Mouse (Mus musculus): ENCODE results near the gene Dact2. TPM values are rescaled to one million over a fixed set of nuclear protein-coding genes. Genes with fewer than 3 reads are reported as not detected.

The Dact2 gene
- polyA plus RNA-seq, 1 experiment from 2014 or later, result 1.8 TPM

- no peaks in the 10 kb centered on the region for H3K4me1 ChIP-seq (ENCODE audit: control insufficient read depth, insufficient read depth, low read length)
- H3K36me3 ChIP-seq (ENCODE audit: control insufficient read depth, insufficient read depth, low read length), result no peaks in the 10 kb centered on the region
- no peak overlapping the region for H3K4me2 ChIP-seq
- H3K9ac ChIP-seq (ENCODE audit: low read depth, low read length), result no peak overlapping the region
- H3K27me3 ChIP-seq (ENCODE audit: control insufficient read depth, insufficient read depth, low read length), result peaks cover 14% of the 10 kb centered on the region; the same call in 1 of the 2 replicates
- no peaks in the 10 kb centered on the region for H3K9me3 ChIP-seq (replicated peaks; ENCODE audit: control insufficient read depth, low read length)
- H3K4me3 ChIP-seq (ENCODE audit: low read depth, low read length), result no peak overlapping the region
- no peak overlapping the region for H3K27ac ChIP-seq (ENCODE audit: low read depth, low read length)
- no peak for ATAC-seq (replicated peaks; ENCODE audit: insufficient number of reproducible peaks, low FRiP score, low TSS enrichment)
These were observed 17.0 kb downstream of the Dact2 start for GRCm38 (mm10) chr17:14187096-14187495.

GRCm38 (mm10) chr17:14186176-14186575, 17.9 kb downstream of the Dact2 start:
- WGBS (ENCODE audit: insufficient replicate concordance), result 81% methylated on average over 3 of the region's 3 CpGs
- H3K4me1 ChIP-seq (ENCODE audit: control insufficient read depth, insufficient read depth, low read length), result no peaks in the 10 kb centered on the region

GRCm38 (mm10) chr17:14184192-14184814, 19.8 kb downstream of the Dact2 start:
- H3K27ac ChIP-seq (ENCODE audit: low read depth, low read length), result no peak overlapping the region
- H3K27me3 ChIP-seq (ENCODE audit: control insufficient read depth, insufficient read depth, low read length), result peaks cover 17% of the 10 kb centered on the region; the same call in 1 of the 2 replicates
- no peaks in the 10 kb centered on the region for H3K36me3 ChIP-seq (ENCODE audit: control insufficient read depth, insufficient read depth, low read length)
- no peaks in the 10 kb centered on the region for H3K9me3 ChIP-seq (replicated peaks; ENCODE audit: control insufficient read depth, low read length)
- no peak overlapping the region for H3K4me2 ChIP-seq
- H3K9ac ChIP-seq (ENCODE audit: low read depth, low read length), result no peak overlapping the region
- no peaks in the 10 kb centered on the region for H3K4me1 ChIP-seq (ENCODE audit: control insufficient read depth, insufficient read depth, low read length)
- no peak overlapping the region for H3K4me3 ChIP-seq (ENCODE audit: low read depth, low read length)
- ATAC-seq (replicated peaks; ENCODE audit: insufficient number of reproducible peaks, low FRiP score, low TSS enrichment), result no peak
- WGBS (ENCODE audit: insufficient replicate concordance), result 83% methylated on average over 4 of the region's 4 CpGs

More at GRCm38 (mm10) chr17:14186176-14186575, 17.9 kb downstream of the Dact2 start:
- ATAC-seq (replicated peaks; ENCODE audit: insufficient number of reproducible peaks, low FRiP score, low TSS enrichment), result no peak
- Histone ChIP-seq H3K4me2 (no peak overlapping the region), H3K9ac (ENCODE audit: low read depth, low read length) (no peak overlapping the region), H3K9me3 (replicated peaks; ENCODE audit: control insufficient read depth, low read length) (no peaks in the 10 kb centered on the region), H3K4me3 (ENCODE audit: low read depth, low read length) (no peak overlapping the region), H3K27ac (ENCODE audit: low read depth, low read length) (no peak overlapping the region), H3K36me3 (ENCODE audit: control insufficient read depth, insufficient read depth, low read length) (no peaks in the 10 kb centered on the region), H3K27me3 (ENCODE audit: control insufficient read depth, insufficient read depth, low read length) (peaks cover 14% of the 10 kb centered on the region; the same call in 1 of the 2 replicates)

GRCm38 (mm10) chr17:14183717-14184116, 20.4 kb downstream of the Dact2 start:
- Histone ChIP-seq H3K4me3 (ENCODE audit: low read depth, low read length) (no peak overlapping the region), H3K4me1 (ENCODE audit: control insufficient read depth, insufficient read depth, low read length) (peaks cover 4% of the 10 kb centered on the region), H3K4me2 (no peak overlapping the region), H3K27me3 (ENCODE audit: control insufficient read depth, insufficient read depth, low read length) (peaks cover 22% of the 10 kb centered on the region; the same call in 1 of the 2 replicates), H3K36me3 (ENCODE audit: control insufficient read depth, insufficient read depth, low read length) (no peaks in the 10 kb centered on the region), H3K27ac (ENCODE audit: low read depth, low read length) (no peak overlapping the region), H3K9ac (ENCODE audit: low read depth, low read length) (no peak overlapping the region), H3K9me3 (replicated peaks; ENCODE audit: control insufficient read depth, low read length) (no peaks in the 10 kb centered on the region)
- 86% methylated on average over 4 of the region's 4 CpGs for WGBS (ENCODE audit: insufficient replicate concordance)
- ATAC-seq (replicated peaks; ENCODE audit: insufficient number of reproducible peaks, low FRiP score, low TSS enrichment), result no peak

- H3K4me2 ChIP-seq, result no peak overlapping the region
- 76% methylated on average over 3 of the region's 3 CpGs for WGBS (ENCODE audit: insufficient replicate concordance)
- ATAC-seq (replicated peaks; ENCODE audit: insufficient number of reproducible peaks, low FRiP score, low TSS enrichment), result no peak
- H3K9ac ChIP-seq (ENCODE audit: low read depth, low read length), result no peak overlapping the region
- no peaks in the 10 kb centered on the region for H3K9me3 ChIP-seq (replicated peaks; ENCODE audit: control insufficient read depth, low read length)
- no peak overlapping the region for H3K4me3 ChIP-seq (ENCODE audit: low read depth, low read length)
- H3K4me1 ChIP-seq (ENCODE audit: control insufficient read depth, insufficient read depth, low read length), result peaks cover 5% of the 10 kb centered on the region
- no peak overlapping the region for H3K27ac ChIP-seq (ENCODE audit: low read depth, low read length)
- H3K27me3 ChIP-seq (ENCODE audit: control insufficient read depth, insufficient read depth, low read length), result peaks cover 20% of the 10 kb centered on the region; the same call in 1 of the 2 replicates
- H3K36me3 ChIP-seq (ENCODE audit: control insufficient read depth, insufficient read depth, low read length), result no peaks in the 10 kb centered on the region
These were observed 21.2 kb downstream of the Dact2 start for GRCm38 (mm10) chr17:14182860-14183259.

- ATAC-seq (replicated peaks; ENCODE audit: insufficient number of reproducible peaks, low FRiP score, low TSS enrichment), result no peak
- no peak overlapping the region for H3K4me3 ChIP-seq (ENCODE audit: low read depth, low read length)
- WGBS (ENCODE audit: insufficient replicate concordance), result 29% methylated on average over 4 of the region's 4 CpGs
- no peak overlapping the region for H3K4me2 ChIP-seq
- peaks cover 13% of the 10 kb centered on the region for H3K4me1 ChIP-seq (ENCODE audit: control insufficient read depth, insufficient read depth, low read length)
- peaks cover 29% of the 10 kb centered on the region for H3K27me3 ChIP-seq (ENCODE audit: control insufficient read depth, insufficient read depth, low read length)
- no peak overlapping the region for H3K9ac ChIP-seq (ENCODE audit: low read depth, low read length)
- H3K36me3 ChIP-seq (ENCODE audit: control insufficient read depth, insufficient read depth, low read length), result no peaks in the 10 kb centered on the region
- H3K9me3 ChIP-seq (replicated peaks; ENCODE audit: control insufficient read depth, low read length), result no peaks in the 10 kb centered on the region
- no peak overlapping the region for H3K27ac ChIP-seq (ENCODE audit: low read depth, low read length)
These were observed 25.2 kb downstream of the Dact2 start for GRCm38 (mm10) chr17:14178911-14179310.

GRCm38 (mm10) chr17:14178475-14178874, 25.6 kb downstream of the Dact2 start:
- H3K4me2 ChIP-seq, result no peak overlapping the region
- 50% methylated on average over 4 of the region's 4 CpGs for WGBS (ENCODE audit: insufficient replicate concordance)
- peaks cover 18% of the 10 kb centered on the region for H3K4me1 ChIP-seq (ENCODE audit: control insufficient read depth, insufficient read depth, low read length)
- no peak overlapping the region for H3K27ac ChIP-seq (ENCODE audit: low read depth, low read length)
- no peak overlapping the region for H3K9ac ChIP-seq (ENCODE audit: low read depth, low read length)
- no peaks in the 10 kb centered on the region for H3K9me3 ChIP-seq (replicated peaks; ENCODE audit: control insufficient read depth, low read length)
- no peak overlapping the region for H3K4me3 ChIP-seq (ENCODE audit: low read depth, low read length)
- ATAC-seq (replicated peaks; ENCODE audit: insufficient number of reproducible peaks, low FRiP score, low TSS enrichment), result no peak
- H3K27me3 ChIP-seq (ENCODE audit: control insufficient read depth, insufficient read depth, low read length), result peaks cover 29% of the 10 kb centered on the region
- no peaks in the 10 kb centered on the region for H3K36me3 ChIP-seq (ENCODE audit: control insufficient read depth, insufficient read depth, low read length)

- Histone ChIP-seq H3K4me1 (ENCODE audit: control insufficient read depth, insufficient read depth, low read length) (peaks cover 22% of the 10 kb centered on the region), H3K36me3 (ENCODE audit: control insufficient read depth, insufficient read depth, low read length) (no peaks in the 10 kb centered on the region), H3K4me3 (ENCODE audit: low read depth, low read length) (no peak overlapping the region), H3K27me3 (ENCODE audit: control insufficient read depth, insufficient read depth, low read length) (peaks cover 29% of the 10 kb centered on the region), H3K4me2 (no peak overlapping the region), H3K9me3 (replicated peaks; ENCODE audit: control insufficient read depth, low read length) (no peaks in the 10 kb centered on the region), H3K27ac (ENCODE audit: low read depth, low read length) (no peak overlapping the region), H3K9ac (ENCODE audit: low read depth, low read length) (no peak overlapping the region)
- 60% methylated on average over 5 of the region's 5 CpGs for WGBS (ENCODE audit: insufficient replicate concordance)
- ATAC-seq (replicated peaks; ENCODE audit: insufficient number of reproducible peaks, low FRiP score, low TSS enrichment), result no peak
These were observed 26.1 kb downstream of the Dact2 start for GRCm38 (mm10) chr17:14178049-14178448.

GRCm38 (mm10) chr17:14177018-14177417, 27.1 kb downstream of the Dact2 start:
- Histone ChIP-seq H3K27ac (ENCODE audit: low read depth, low read length) (no peak overlapping the region), H3K4me1 (ENCODE audit: control insufficient read depth, insufficient read depth, low read length) (peaks cover 32% of the 10 kb centered on the region), H3K9ac (ENCODE audit: low read depth, low read length) (no peak overlapping the region), H3K4me2 (no peak overlapping the region), H3K9me3 (replicated peaks; ENCODE audit: control insufficient read depth, low read length) (no peaks in the 10 kb centered on the region), H3K27me3 (ENCODE audit: control insufficient read depth, insufficient read depth, low read length) (peaks cover 24% of the 10 kb centered on the region), H3K36me3 (ENCODE audit: control insufficient read depth, insufficient read depth, low read length) (no peaks in the 10 kb centered on the region), H3K4me3 (ENCODE audit: low read depth, low read length) (no peak overlapping the region)
- no peak for ATAC-seq (replicated peaks; ENCODE audit: insufficient number of reproducible peaks, low FRiP score, low TSS enrichment)
- WGBS (ENCODE audit: insufficient replicate concordance), result 80% methylated on average over 5 of the region's 5 CpGs

Measured in heart, embryonic 11.5 days (tissue).